ENCODE assay signal across 9 mouse cellular contexts in the genomic region with DNA sequence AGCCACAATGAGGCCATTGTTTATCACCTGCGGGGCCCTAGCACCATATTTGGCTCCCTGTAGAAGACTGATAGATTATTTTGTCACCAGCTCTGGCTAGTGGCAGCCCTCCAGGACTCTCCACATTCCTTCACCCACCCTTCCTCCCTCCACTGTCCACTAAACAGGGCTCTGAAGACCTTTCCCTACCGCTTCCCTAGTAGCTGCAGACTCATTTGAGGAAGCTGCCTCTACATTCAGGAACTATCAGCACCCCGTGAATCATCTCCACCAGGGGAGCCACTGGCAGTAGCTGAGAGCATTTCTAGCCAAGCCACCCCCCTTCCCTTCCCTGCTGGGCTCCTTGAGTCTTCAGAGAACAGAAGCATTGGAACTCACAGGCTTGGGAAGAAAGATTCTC. TPM values are rescaled to one million over a fixed set of nuclear protein-coding genes. Genes with fewer than 3 reads are reported as not detected.
DNase-seq lines count a peak whose midpoint lies in the region; ATAC-seq and TF ChIP-seq lines count a peak whose summit lies in the region.
"Had no signal": no experiment of that assay in that cellular context is flagged by ENCODE, and none has a peak within 500 bp of the region (broad histone marks: within the 10 kb centered on the region; RNA-seq: fewer than 3 reads in every experiment).

No protein-coding gene starts in this region.

- no peaks in the 10 kb centered on the region for H3K9me3 ChIP-seq in forebrain, embryonic 10.5 days
- H3K9me3 ChIP-seq: hindbrain, embryonic 13.5 days had no signal

- peak; percentile 50 to 74 for DNase-seq in adrenal gland, adult (ENCODE audit: inconsistent age in 2 of 2, low spot score in 1 of 2)
- no peak for DNase-seq in adrenal gland, postnatal 4 days (ENCODE audit: low spot score in 2 of 2)
- DNase-seq in 416B (ENCODE audit: low read depth), result peak; percentile 58
- DNase-seq in heart, adult 8-10 months (ENCODE audit: low spot score), result peak; percentile 69
- no peak for DNase-seq in lung, adult 2 months
- DNase-seq in forebrain, embryonic 10.5 days (ENCODE audit: extremely low spot score, low spot score), result no peak
- DNase-seq in frontal cortex, postnatal 10 days (ENCODE audit: low spot score in 2 of 2), result no peak

- no peaks in the 10 kb centered on the region for H3K27me3 ChIP-seq in forebrain, embryonic 10.5 days (ENCODE audit: poor library complexity, severe bottlenecking)
- H3K27me3 ChIP-seq: hindbrain, embryonic 13.5 days had no signal

- ATAC-seq in erythroblast, adult 5-6 weeks (replicated peaks; ENCODE audit: low FRiP score, poor library complexity, severe bottlenecking), result no peak

- no peak for TF ChIP-seq POLR2A in lung, adult 2 months (IDR thresholded peaks at IDR 0.05; ENCODE audit: borderline replicate concordance, extremely low read depth, low read depth, low read length)

- no peak overlapping the region for H3K27ac ChIP-seq in forebrain, embryonic 10.5 days
- H3K27ac ChIP-seq: hindbrain, embryonic 13.5 days had no signal

- WGBS in lung, adult 2 months, result 14% methylated on average over 3 of the region's 3 CpGs
- WGBS in forebrain, embryonic 10.5 days, result 68% methylated on average over 3 of the region's 3 CpGs

- H3K36me3 ChIP-seq in forebrain, embryonic 10.5 days (replicated peaks), result no peaks in the 10 kb centered on the region
- H3K36me3 ChIP-seq: hindbrain, embryonic 13.5 days had no signal

- H3K4me1 ChIP-seq in lung, adult 2 months (ENCODE audit: control insufficient read depth, insufficient read depth, low read length), result 0 out of 2 replicates have a peak, but pooled peaks cover 4% of the 10 kb centered on the region
- peaks cover 15% of the 10 kb centered on the region for H3K4me1 ChIP-seq in forebrain, embryonic 10.5 days
- H3K4me1 ChIP-seq: hindbrain, embryonic 13.5 days had no signal

- no peak overlapping the region for H3K4me3 ChIP-seq in lung, adult 2 months (replicated peaks; ENCODE audit: extremely low read depth, low read depth, low read length)
- H3K4me3 ChIP-seq in forebrain, embryonic 10.5 days, result no peak overlapping the region
- H3K4me3 ChIP-seq: hindbrain, embryonic 13.5 days had no signal

- TF ChIP-seq CTCF in lung, adult 2 months (IDR thresholded peaks at IDR 0.05; ENCODE audit: insufficient read depth, low read length), result 0 out of 2 replicates have a peak, but pooled peaks have one; percentile 10

RNA-seq across cellular contexts. Expression of a gene that starts 45.9 kb away (rescaled TPM):
- 100 to 1,000 TPM; 115 to 119 TPM for total RNA-seq in adrenal gland, postnatal 4 days (2021)
- total RNA-seq in heart, adult 8-10 months (2022), result 10 to 100 TPM; 41.8 to 60.9 (median 50.3) TPM
- polyA plus RNA-seq in lung, adult 2 months (2012; rRNA removed), result 81.2 and 127 TPM in 2 replicates
- total RNA-seq in erythroblast, adult 5-6 weeks (2015; ENCODE audit: low replicate concordance), result 21.3 and 34.7 TPM in 2 replicates
- total RNA-seq in erythroblast, adult 5-6 weeks (2017; ENCODE audit: low replicate concordance), result 19.5 and 25.1 TPM in 2 replicates
- 3.0 and 3.4 TPM in 2 replicates for polyA plus RNA-seq in forebrain, embryonic 10.5 days (2016; fragmentation: Nextera tagmentation; extraction: Ambion mirVana)

Comparison
In these comparisons a context has a peak if more than half of its experiments do, and no peak if none do; other contexts are left out.
1. DNase-seq: peak in adrenal gland, adult (2 of 2), 416B (single experiment) and heart, adult 8-10 months (single experiment); none in adrenal gland, postnatal 4 days (0 of 2), lung, adult 2 months (single experiment), forebrain, embryonic 10.5 days (single experiment) and frontal cortex, postnatal 10 days (0 of 2).